Mouse (Mus musculus) liver, embryonic 15.5 days (tissue): ENCODE data around the gene Rps23. TPM values are rescaled to one million over a fixed set of nuclear protein-coding genes. Genes with fewer than 3 reads are reported as not detected.
A peak's percentile ranks its signal among the peaks of the same experiment; 100 is the strongest.
"Not testable (repeated sequence)": the region's sequence is repeated elsewhere in the genome, so short reads cannot be mapped to it uniquely, and the experiment has no call there.

Experiments
- ATAC-seq: fragments of 200-750 bp; cut with Nextera tagmentation; 2 replicates; pipeline ENCODE4 v1.8.0; 2017; ENCODE audit warnings: moderate number of reproducible peaks, mild to moderate bottlenecking, moderate library complexity; ENCODE audit not compliant: insufficient read depth
- H3K27ac ChIP-seq: fragments of 300-500 bp; sonication (generic); replicated peaks from 2 replicates; pipeline ENCODE4 v1.5.1; 2015; ENCODE audit warnings: mild to moderate bottlenecking, inconsistent platforms
- H3K27me3 ChIP-seq: fragments of 300-500 bp; sonication (generic); 2 replicates; pipeline ENCODE4 v1.6.1; 2015; ENCODE audit warnings: mild to moderate bottlenecking, inconsistent platforms
- H3K36me3 ChIP-seq: fragments of 300-500 bp; sonication (generic); replicated peaks from 2 replicates; pipeline ENCODE4 v1.6.1; 2015; ENCODE audit warnings: moderate library complexity, mild to moderate bottlenecking, inconsistent platforms
- H3K4me1 ChIP-seq: fragments of 300-500 bp; sonication (generic); replicated peaks from 2 replicates; pipeline ENCODE4 v1.6.1; 2015; ENCODE audit warnings: inconsistent platforms
- H3K4me2 ChIP-seq: fragments of 300-500 bp; sonication (generic); 2 replicates; pipeline ENCODE4 v1.6.1; 2015; ENCODE audit warnings: moderate library complexity, mild to moderate bottlenecking, inconsistent platforms
- H3K4me3 ChIP-seq: fragments of 300-500 bp; sonication (generic); replicated peaks from 2 replicates; pipeline ENCODE4 v1.5.1; 2015; ENCODE audit warnings: mild to moderate bottlenecking, inconsistent platforms
- H3K9ac ChIP-seq: fragments of 300-500 bp; sonication (generic); 2 replicates; pipeline ENCODE4 v1.6.1; 2015; ENCODE audit warnings: moderate library complexity, mild to moderate bottlenecking, inconsistent platforms
- H3K9me3 ChIP-seq: fragments of 300-500 bp; sonication (generic); replicated peaks from 2 replicates; pipeline ENCODE4 v1.6.1; 2016; ENCODE audit warnings: inconsistent platforms
- WGBS: fragments of 180-500 bp; shearing (Covaris S2); methylation state at CpG from one replicate; pipeline ENCODE4 v1.1.7; 2015; ENCODE audit warnings: mixed read lengths; ENCODE audit not compliant: insufficient replicate concordance; 5-methylcytosine and 5-hydroxymethylcytosine counted together
- polyA plus RNA-seq: library from polyadenylated mRNA; unstranded; fragments of >200 nt; fragmentation: Nextera tagmentation; extraction: Ambion mirVana; gene quantifications from 2 replicates; pipeline ENCODE4 v1.2.1, GENCODE M21; 2015

Gene Rps23
- polyA plus RNA-seq, 1 experiment from 2014 or later = 121 TPM

DNA sequence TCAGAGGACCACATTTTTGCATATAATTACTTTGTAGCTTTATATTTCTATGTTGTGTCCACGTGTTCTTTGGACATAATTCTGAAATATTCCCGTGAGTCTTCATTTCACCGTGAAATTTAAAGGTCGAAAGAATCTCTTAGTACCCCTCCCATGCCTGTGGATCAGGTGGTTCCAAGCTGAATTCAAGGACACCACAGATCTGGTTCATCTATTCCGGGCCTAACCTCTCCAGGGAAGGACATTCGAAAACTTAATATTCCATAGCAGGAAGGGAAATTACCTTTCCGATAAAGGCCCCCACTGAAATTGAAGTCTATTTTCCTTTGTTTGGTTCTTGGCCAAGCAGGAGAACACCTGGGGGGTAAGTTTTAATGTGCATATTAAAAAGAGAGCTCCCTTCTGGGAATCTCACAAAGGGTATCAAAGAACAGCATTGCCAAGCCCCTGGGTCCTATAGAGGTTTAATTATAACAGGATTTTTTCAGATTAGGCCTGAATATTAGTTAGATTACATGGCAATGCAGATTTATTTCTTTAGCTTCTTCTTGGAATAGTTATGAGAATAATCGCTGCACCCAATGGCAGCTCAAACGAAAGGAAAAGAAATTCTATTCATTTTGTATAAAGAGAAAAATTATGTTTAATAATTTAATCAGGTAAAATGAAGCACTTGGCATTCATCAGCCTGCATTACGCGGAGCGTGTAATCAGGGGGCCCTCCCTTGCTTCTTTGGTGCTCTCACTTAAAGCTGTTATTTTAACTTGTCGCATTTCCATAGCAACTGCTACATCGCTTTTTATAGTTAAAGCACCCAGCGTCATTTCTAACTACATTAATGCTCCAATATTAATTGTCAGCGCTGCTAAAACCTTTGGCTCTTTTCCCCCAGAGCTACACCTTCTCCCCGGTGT, 9.7 kb upstream of the Rps23 start:
- H3K4me3 ChIP-seq = no peak overlapping the region
- 76% methylated on average over 17 of the region's 17 CpGs for WGBS
- no peak overlapping the region for H3K4me2 ChIP-seq
- ATAC-seq = no peak
- H3K27ac ChIP-seq = no peak overlapping the region
- H3K4me1 ChIP-seq = no peaks in the 10 kb centered on the region
- no peak overlapping the region for H3K9ac ChIP-seq
- no peaks in the 10 kb centered on the region for H3K9me3 ChIP-seq
- H3K36me3 ChIP-seq = no peaks in the 10 kb centered on the region
- H3K27me3 ChIP-seq = no peaks in the 10 kb centered on the region

DNA sequence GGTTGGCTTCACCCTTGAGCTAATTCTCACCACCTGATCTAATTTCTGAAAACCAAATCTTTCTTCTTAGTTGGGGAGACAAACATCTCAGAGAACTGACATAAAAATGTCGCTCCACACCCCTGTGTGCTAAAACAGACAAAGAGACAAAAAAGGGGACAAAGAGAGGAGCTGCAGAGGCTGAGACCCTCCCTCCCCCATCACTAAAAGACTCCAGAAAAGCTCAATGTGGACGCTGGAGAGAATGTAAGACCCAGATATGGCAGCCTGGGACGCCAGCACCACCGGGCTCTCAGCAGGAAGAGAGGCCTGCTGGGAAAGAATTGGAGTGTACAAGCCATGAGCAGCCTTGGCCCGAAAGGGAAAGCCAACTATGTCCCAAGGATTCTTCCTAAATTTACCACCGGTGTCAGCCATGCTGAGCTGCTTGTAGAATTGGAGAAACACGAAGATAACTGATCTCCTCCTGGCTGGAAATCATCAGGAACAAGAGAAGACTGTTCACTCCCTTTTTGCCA, 9.0 kb upstream of the Rps23 start:
- Histone ChIP-seq H3K27me3 (no peaks in the 10 kb centered on the region), H3K4me1 (no peaks in the 10 kb centered on the region), H3K27ac (no peak overlapping the region), H3K36me3 (no peaks in the 10 kb centered on the region), H3K9me3 (no peaks in the 10 kb centered on the region), H3K4me2 (no peak overlapping the region), H3K4me3 (no peak overlapping the region), H3K9ac (no peak overlapping the region)
- WGBS = 52% methylated on average over 7 of the region's 7 CpGs
- no peak for ATAC-seq

DNA sequence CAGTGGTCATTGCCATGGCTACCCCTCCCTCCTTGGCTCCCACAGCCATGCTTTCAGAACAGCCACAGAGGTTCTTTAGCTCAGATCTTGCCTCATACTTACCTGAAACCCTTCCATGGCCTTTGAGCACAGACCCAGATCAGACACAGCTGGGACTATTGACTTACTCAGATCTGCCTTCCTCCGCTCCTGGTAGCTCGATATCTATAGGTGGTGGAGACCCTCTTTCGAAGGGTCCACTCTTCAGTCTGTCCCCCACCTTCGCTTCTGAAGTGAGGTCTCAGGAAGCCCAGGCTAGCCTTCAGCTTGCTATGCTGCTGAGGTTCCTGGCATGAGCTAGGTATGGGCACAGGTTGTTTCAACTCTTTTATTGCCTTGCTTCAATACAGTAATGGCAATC, 8.0 kb upstream of the Rps23 start:
- no peak for ATAC-seq
- Histone ChIP-seq H3K4me1 (no peaks in the 10 kb centered on the region), H3K4me2 (no peak overlapping the region), H3K27ac (no peak overlapping the region), H3K4me3 (no peak overlapping the region), H3K27me3 (no peaks in the 10 kb centered on the region), H3K36me3 (no peaks in the 10 kb centered on the region), H3K9me3 (no peaks in the 10 kb centered on the region), H3K9ac (no peak overlapping the region)
- WGBS = 81% methylated on average over 4 of the region's 4 CpGs

DNA sequence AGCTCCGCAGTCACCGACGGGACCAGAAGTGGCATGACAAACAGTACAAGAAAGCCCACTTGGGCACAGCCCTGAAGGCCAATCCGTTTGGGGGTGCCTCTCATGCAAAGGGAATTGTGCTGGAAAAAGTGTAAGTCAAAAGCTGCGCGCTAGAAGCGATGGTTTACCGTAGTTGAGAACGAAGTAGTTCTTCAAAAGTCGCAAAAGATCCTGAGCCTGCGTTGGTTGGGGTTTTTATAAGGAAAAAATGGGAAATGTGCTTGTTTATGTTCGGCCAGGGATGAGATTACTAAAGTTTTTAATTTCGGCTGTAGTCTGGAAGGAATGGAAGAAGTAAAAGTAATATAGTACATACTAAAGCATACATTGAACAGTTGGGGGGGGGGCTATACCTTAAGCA, 859 bp downstream of the Rps23 start:
- not testable (repeated sequence) for H3K9me3 ChIP-seq, ATAC-seq, H3K27me3 ChIP-seq
- Histone ChIP-seq H3K4me3 (peak overlapping the region; percentile 86), H3K9ac (peak overlapping the region; percentile 92), H3K27ac (peak overlapping the region; percentile 80), H3K4me1 (peaks cover 35% of the 10 kb centered on the region), H3K36me3 (peaks cover 25% of the 10 kb centered on the region), H3K4me2 (peak overlapping the region; percentile 69)
- under 1% methylated on average over 13 of the region's 13 CpGs for WGBS

DNA sequence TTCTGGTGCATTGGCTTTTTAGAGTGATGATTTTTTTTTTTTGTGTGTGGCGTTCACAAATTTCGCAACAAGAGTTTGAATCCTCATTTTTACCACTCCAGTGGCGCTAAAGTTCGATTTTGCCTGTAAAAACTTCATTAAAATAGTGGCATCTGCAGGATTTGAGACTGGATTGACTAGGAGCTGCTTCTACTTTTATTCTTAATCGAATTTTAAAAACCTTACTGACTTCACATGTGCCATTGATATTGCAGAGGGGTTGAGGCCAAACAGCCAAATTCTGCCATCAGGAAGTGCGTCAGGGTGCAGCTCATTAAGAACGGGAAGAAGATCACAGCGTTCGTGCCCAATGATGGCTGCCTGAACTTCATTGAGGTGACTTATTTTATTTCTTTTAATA, 1.3 kb downstream of the Rps23 start:
- Histone ChIP-seq H3K27me3 (no peaks in the 10 kb centered on the region), H3K4me3 (peak overlapping the region; percentile 86), H3K4me2 (peak overlapping the region; percentile 69), H3K9me3 (no peaks in the 10 kb centered on the region), H3K36me3 (peaks cover 25% of the 10 kb centered on the region), H3K4me1 (peaks cover 35% of the 10 kb centered on the region), H3K27ac (peak overlapping the region; percentile 80), H3K9ac (peak overlapping the region; percentile 92)
- WGBS = 12% methylated on average over 9 of the region's 9 CpGs
- ATAC-seq = no peak

DNA sequence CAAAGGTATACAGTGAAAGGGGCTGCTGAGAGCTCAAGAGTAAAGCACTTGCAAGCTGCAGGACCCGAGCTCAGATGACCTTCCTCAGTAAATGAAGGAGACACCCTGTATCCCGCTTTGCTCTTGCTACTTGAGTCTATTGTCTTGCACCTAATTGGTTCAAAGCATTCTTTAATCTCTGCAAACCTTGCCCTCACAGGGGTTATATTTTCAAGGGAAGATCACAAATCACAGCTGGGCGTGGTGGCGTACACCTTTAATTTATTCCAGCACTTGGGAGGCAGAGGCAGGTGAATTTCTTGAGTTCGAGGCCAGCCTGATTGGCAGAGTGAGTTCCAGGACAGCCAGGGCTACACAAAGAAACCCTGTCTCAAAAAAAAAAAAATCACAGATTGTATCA, 2.4 kb downstream of the Rps23 start:
- Histone ChIP-seq H3K9me3 (no peaks in the 10 kb centered on the region), H3K27ac (no peak overlapping the region), H3K36me3 (peaks cover 25% of the 10 kb centered on the region), H3K4me2 (peak overlapping the region; percentile 69; the same call in 1 of the 2 replicates), H3K9ac (no peak overlapping the region), H3K4me3 (no peak overlapping the region), H3K27me3 (no peaks in the 10 kb centered on the region), H3K4me1 (peaks cover 35% of the 10 kb centered on the region)
- no peak for ATAC-seq
- WGBS = 65% methylated on average over 5 of the region's 5 CpGs

DNA sequence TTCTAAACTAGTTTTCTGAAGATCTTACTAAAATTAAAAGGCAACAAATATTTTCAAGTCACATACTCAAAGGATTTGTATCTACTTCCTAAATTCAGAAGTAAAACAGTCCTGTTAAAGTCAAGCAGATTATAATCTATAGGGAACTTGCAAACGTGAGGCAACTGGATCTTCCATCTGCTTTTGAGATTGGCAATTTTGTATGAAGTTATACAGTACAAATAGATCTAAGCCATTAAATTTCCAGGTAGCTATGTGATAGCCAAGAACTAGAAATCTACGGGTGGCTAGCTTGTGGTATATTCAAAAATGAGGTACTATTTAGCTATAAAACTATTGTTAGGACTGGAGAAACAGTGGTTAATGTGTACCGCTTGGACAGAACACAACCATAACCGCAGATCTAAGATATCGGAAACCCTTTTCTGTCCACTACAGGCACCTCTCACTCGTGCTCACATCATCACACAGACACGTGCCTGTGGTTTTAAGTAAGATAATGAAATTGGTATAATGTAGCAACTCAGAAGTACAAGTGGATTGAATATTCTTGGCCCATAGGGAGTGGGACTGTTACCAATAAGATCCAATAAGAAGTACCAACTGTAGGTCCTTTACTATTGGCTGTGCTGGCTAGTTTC, 3.5 kb downstream of the Rps23 start:
- H3K36me3 ChIP-seq = peaks cover 25% of the 10 kb centered on the region
- WGBS = 33% methylated on average over 7 of the region's 7 CpGs
- H3K27ac ChIP-seq = peak overlapping the region; percentile 38; the same call in 1 of the 2 replicates
- H3K4me1 ChIP-seq = peaks cover 33% of the 10 kb centered on the region
- no peak overlapping the region for H3K4me2 ChIP-seq
- H3K9ac ChIP-seq = no peak overlapping the region
- ATAC-seq = no peak
- H3K27me3 ChIP-seq = no peaks in the 10 kb centered on the region
- no peak overlapping the region for H3K4me3 ChIP-seq
- H3K9me3 ChIP-seq = no peaks in the 10 kb centered on the region

DNA sequence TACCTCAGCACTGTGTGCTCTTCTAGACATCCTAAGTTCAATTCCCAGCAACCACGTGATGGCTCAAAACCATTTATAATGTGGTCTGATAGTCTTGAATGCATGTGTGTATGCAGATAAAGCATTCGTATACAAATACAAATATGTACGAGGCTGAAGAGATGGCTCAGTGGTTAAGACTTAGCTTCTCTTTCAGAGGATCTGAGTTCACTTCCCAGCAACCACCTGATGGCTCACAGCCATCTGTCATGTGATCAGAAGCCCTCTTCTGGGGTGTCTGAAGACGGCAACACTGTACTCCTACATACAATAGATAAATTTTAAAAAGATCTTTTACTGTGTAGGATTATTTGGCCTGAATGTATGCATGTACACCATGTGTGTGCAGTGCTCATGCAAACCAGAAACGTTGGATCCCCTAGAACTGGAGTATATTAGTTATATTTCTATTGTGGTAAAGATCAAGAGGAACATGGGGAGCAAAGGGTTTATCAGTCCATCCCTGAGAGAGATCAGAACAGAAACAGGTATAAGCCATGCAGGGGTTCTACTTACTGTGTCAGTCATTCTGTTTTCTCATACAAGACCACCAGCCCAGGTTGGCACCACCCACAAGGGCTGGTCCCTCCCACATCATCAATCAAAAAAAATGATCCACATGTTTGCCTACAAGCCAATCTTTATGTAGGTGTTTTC, 4.3 kb downstream of the Rps23 start:
- 30% methylated on average over 5 of the region's 5 CpGs for WGBS
- H3K4me3 ChIP-seq = no peak overlapping the region
- ATAC-seq = no peak
- H3K9ac ChIP-seq = no peak overlapping the region
- H3K27ac ChIP-seq = peak overlapping the region; percentile 38; the same call in 1 of the 2 replicates
- H3K36me3 ChIP-seq = peaks cover 25% of the 10 kb centered on the region
- no peak overlapping the region for H3K4me2 ChIP-seq
- H3K4me1 ChIP-seq = peaks cover 30% of the 10 kb centered on the region
- H3K27me3 ChIP-seq = no peaks in the 10 kb centered on the region
- no peaks in the 10 kb centered on the region for H3K9me3 ChIP-seq

DNA sequence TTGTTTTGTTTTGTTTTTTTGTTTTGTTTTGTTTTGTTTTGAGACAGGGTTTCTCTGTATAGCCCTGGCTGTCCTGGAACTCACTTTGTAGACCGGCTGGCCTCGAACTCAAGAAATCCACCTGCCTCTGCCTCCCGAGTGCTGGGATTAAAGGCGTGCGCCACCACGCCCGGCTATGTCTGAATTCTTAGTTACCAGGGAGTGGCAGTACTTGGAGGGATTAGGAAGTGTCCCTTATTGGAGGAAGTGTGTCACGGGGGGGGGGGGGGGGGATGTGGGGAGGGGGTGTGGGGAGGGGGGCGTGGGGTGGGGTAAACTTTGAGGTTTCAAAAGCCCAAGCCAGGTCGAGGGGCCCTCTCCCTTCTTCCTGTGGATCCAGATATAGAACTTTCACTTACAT, 5.5 kb downstream of the Rps23 start:
- H3K4me1 ChIP-seq = peaks cover 29% of the 10 kb centered on the region
- not testable (repeated sequence) for H3K4me2 ChIP-seq, H3K4me3 ChIP-seq, H3K9me3 ChIP-seq, H3K27ac ChIP-seq, H3K27me3 ChIP-seq, H3K9ac ChIP-seq, ATAC-seq
- WGBS = 70% methylated on average over 9 of the region's 10 CpGs
- peaks cover 25% of the 10 kb centered on the region for H3K36me3 ChIP-seq

DNA sequence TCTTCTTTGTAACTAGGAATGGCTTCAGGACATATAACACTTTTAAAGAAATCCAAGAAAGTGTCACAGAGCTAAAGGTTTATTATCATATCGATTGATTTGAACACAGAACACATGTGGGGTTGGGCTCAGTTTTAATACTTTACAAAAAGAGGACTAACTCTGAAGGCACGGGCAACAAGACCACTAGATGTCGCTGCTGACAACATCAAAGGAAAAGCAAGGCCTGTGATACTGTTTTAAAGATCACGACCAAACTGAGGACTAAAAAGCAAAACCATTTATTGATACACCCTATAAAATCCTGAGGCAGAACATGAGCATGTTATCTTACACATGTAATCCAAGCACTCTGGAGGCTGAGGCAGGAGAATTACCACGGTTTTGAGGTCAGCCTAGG, 7.1 kb downstream of the Rps23 start:
- ATAC-seq = no peak
- Histone ChIP-seq H3K27me3 (no peaks in the 10 kb centered on the region), H3K27ac (no peak overlapping the region), H3K4me3 (no peak overlapping the region), H3K9me3 (no peaks in the 10 kb centered on the region), H3K9ac (no peak overlapping the region), H3K36me3 (peaks cover 22% of the 10 kb centered on the region), H3K4me2 (no peak overlapping the region), H3K4me1 (peaks cover 19% of the 10 kb centered on the region)
- 11% methylated on average over 5 of the region's 5 CpGs for WGBS

DNA sequence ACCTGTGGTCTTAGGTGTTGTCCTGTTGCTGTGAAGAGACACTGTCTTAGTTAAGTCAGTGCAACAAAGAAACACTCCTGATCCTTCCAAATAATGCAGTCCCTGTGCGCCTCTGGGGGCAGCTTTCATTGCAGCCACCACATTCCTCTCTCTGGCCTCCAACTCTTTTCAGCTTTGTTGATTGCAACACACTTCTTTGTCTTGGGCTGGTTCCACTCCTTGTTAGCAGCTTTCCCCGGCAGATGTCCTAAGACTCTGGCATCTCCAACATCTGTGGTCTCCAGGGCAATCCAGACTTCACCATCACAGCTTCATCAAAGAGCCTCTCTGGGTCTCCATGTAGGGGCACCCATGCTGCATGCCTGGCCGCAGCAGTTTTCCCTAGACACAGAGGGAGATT, 10.5 kb downstream of the Rps23 start:
- Histone ChIP-seq H3K36me3 (no peaks in the 10 kb centered on the region), H3K4me2 (no peak overlapping the region), H3K9ac (no peak overlapping the region), H3K9me3 (no peaks in the 10 kb centered on the region), H3K27me3 (no peaks in the 10 kb centered on the region), H3K27ac (no peak overlapping the region), H3K4me1 (no peaks in the 10 kb centered on the region; the same call in 1 of the 2 replicates), H3K4me3 (no peak overlapping the region)
- no peak for ATAC-seq
- 76% methylated on average over 3 of the region's 3 CpGs for WGBS
